Mouse (Mus musculus) CH12.LX (cell line): ENCODE measurements at regions not wholly inside any gene's neighbourhood (a gene's known extent, or its start where the extent isn't known, plus 50 kb on each side); places are given as distances from the start of the nearest gene placed in this dataset.
A peak's percentile ranks its signal among the peaks of the same experiment; 100 is the strongest.

ENCODE experiments used
- DNase-seq: peaks from one replicate; pipeline ENCODE4 v3.0.0-alpha.2; 2013; ENCODE audit errors: extremely low read depth
- H3K27ac ChIP-seq: 2 replicates; pipeline ENCODE4 v1.5.1; 2012; ENCODE audit warnings: low read depth, mild to moderate bottlenecking, control low read depth, moderate library complexity; ENCODE audit not compliant: insufficient read depth
- H3K27me3 ChIP-seq: replicated peaks from 2 replicates; pipeline ENCODE3; 2012; ENCODE audit warnings: inconsistent platforms
- H3K36me3 ChIP-seq, 2 experiments: replicated peaks in 1 of 2; 2 replicates each; pipeline versions ENCODE3 to v1.6.1; 2012; ENCODE audit warnings: inconsistent platforms in 1 of 2, low read length in 1 of 2, mild to moderate bottlenecking in 1 of 2, mixed read lengths in 1 of 2, moderate library complexity in 1 of 2; ENCODE audit not compliant: control insufficient read depth in 1 of 2, insufficient read depth in 1 of 2
- H3K4me1 ChIP-seq, 2 experiments: 2 replicates each; pipeline ENCODE4 v1.6.1; 2012; ENCODE audit warnings: inconsistent platforms in 1 of 2, moderate library complexity in 1 of 2; ENCODE audit not compliant: insufficient read depth in 2 of 2, control insufficient read depth in 1 of 2
- H3K4me2 ChIP-seq: 2 replicates; pipeline ENCODE4 v1.6.1; 2012; ENCODE audit warnings: low read depth, mild to moderate bottlenecking, control low read depth; ENCODE audit not compliant: poor library complexity, insufficient read depth, severe bottlenecking
- H3K4me3 ChIP-seq, 3 experiments: fragments of 150-350 bp in 1 of 3; sonication (generic) in 1 of 3; replicated peaks in 1 of 3; 2 replicates each; pipeline versions ENCODE3 to v1.5.1; 2011 to 2012; ENCODE audit warnings: low read depth in 2 of 3, low read length in 2 of 3, mild to moderate bottlenecking in 2 of 3, moderate library complexity in 2 of 3, control low read depth in 1 of 3, improper control_type of control experiment in 1 of 3, inconsistent platforms in 1 of 3, mixed read lengths in 1 of 3; ENCODE audit not compliant: poor library complexity in 1 of 3
- H3K79me2 ChIP-seq: replicated peaks from 2 replicates; pipeline ENCODE4 v1.6.1; 2012; ENCODE audit warnings: mild to moderate bottlenecking, moderate library complexity; ENCODE audit not compliant: control insufficient read depth, poor library complexity, insufficient read depth, severe bottlenecking; ENCODE audit errors: extremely low read depth
- H3K9ac ChIP-seq: 2 replicates; pipeline ENCODE4 v1.6.1; 2012; ENCODE audit warnings: low read depth, mild to moderate bottlenecking, control low read depth, moderate library complexity; ENCODE audit not compliant: insufficient read depth
- H3K9me3 ChIP-seq: replicated peaks from 2 replicates; pipeline ENCODE3; 2012; ENCODE audit warnings: low read length, inconsistent platforms, mixed read lengths
- BHLHE40 ChIP-seq: IDR thresholded peaks from 2 replicates; pipeline ENCODE4 v1.6.1; 2011; ENCODE audit warnings: mild to moderate bottlenecking, low read depth, low read length, improper control_type of control experiment
- CHD2 ChIP-seq: IDR thresholded peaks from 2 replicates; pipeline ENCODE4 v1.6.1; 2011; ENCODE audit warnings: low read length, improper control_type of control experiment
- CTCF ChIP-seq, 2 experiments: IDR thresholded peaks in 1 of 2; conservative IDR thresholded peaks in 1 of 2; 2 replicates each; pipeline ENCODE4 v1.5.1; 2011 to 2012; ENCODE audit warnings: low read depth in 2 of 2, low read length in 2 of 2, improper control_type of control experiment in 1 of 2, inconsistent platforms in 1 of 2, mild to moderate bottlenecking in 1 of 2, moderate library complexity in 1 of 2
- E2F4 ChIP-seq: IDR thresholded peaks from 2 replicates; pipeline ENCODE4 v1.6.1; 2011; ENCODE audit warnings: low read depth, low read length, improper control_type of control experiment; ENCODE audit not compliant: insufficient replicate concordance
- ELF1 ChIP-seq: IDR thresholded peaks from 2 replicates; pipeline ENCODE4 v1.6.1; 2014; ENCODE audit warnings: low read depth, mild to moderate bottlenecking, inconsistent platforms, low read length, improper control_type of control experiment
- EP300 ChIP-seq: IDR thresholded peaks from 2 replicates; pipeline ENCODE4 v1.6.1; 2011; ENCODE audit warnings: low read length, improper control_type of control experiment
- ETS1 ChIP-seq: conservative IDR thresholded peaks from 2 replicates; pipeline ENCODE4 v1.6.1; 2012; ENCODE audit warnings: low read depth, mild to moderate bottlenecking, inconsistent platforms, low read length, improper control_type of control experiment, moderate library complexity
- GABPA ChIP-seq: IDR thresholded peaks from 2 replicates; pipeline ENCODE4 v1.6.1; 2012; ENCODE audit warnings: low read depth, low read length, improper control_type of control experiment, inconsistent platforms; ENCODE audit not compliant: insufficient replicate concordance
- IRF4 ChIP-seq: IDR thresholded peaks from 2 replicates; pipeline ENCODE4 v1.6.1; 2014; ENCODE audit warnings: low read depth, mild to moderate bottlenecking, inconsistent platforms, low read length, improper control_type of control experiment
- JUND ChIP-seq: conservative IDR thresholded peaks from 2 replicates; pipeline ENCODE4 v1.6.1; 2011; ENCODE audit warnings: low read depth, low read length, improper control_type of control experiment
- MAFK ChIP-seq: IDR thresholded peaks from 2 replicates; pipeline ENCODE4 v1.6.1; 2011; ENCODE audit warnings: low read length, improper control_type of control experiment; ENCODE audit not compliant: insufficient replicate concordance
- MAZ ChIP-seq: IDR thresholded peaks from 2 replicates; pipeline ENCODE4 v1.6.1; 2012; ENCODE audit warnings: low read depth, mild to moderate bottlenecking, inconsistent platforms, low read length, improper control_type of control experiment, moderate library complexity
- MEF2A ChIP-seq: IDR thresholded peaks from 2 replicates; pipeline ENCODE4 v1.6.1; 2014; ENCODE audit warnings: low read depth, mild to moderate bottlenecking, inconsistent platforms, low read length, improper control_type of control experiment, borderline replicate concordance
- MXI1 ChIP-seq: IDR thresholded peaks from 2 replicates; pipeline ENCODE4 v1.6.1; 2011; ENCODE audit warnings: mild to moderate bottlenecking, low read depth, low read length, improper control_type of control experiment
- MYC ChIP-seq: IDR thresholded peaks from 2 replicates; pipeline ENCODE4 v1.6.1; 2011; ENCODE audit warnings: low read depth, mild to moderate bottlenecking, improper control_type of control experiment, low read length
- POLR2A ChIP-seq: IDR thresholded peaks from 2 replicates; pipeline ENCODE4 v1.6.1; 2011; ENCODE audit warnings: low read depth, mild to moderate bottlenecking, improper control_type of control experiment, low read length
- POLR2AphosphoS2 ChIP-seq: IDR thresholded peaks from 2 replicates; pipeline ENCODE4 v1.6.1; 2011; ENCODE audit warnings: low read depth, low read length, improper control_type of control experiment
- RAD21 ChIP-seq: IDR thresholded peaks from 2 replicates; pipeline ENCODE4 v1.6.1; 2011; ENCODE audit warnings: low read depth, mild to moderate bottlenecking, low read length, improper control_type of control experiment, moderate library complexity
- SMC3 ChIP-seq: IDR thresholded peaks from 2 replicates; pipeline ENCODE4 v1.6.1; 2011; ENCODE audit warnings: low read depth, low read length, improper control_type of control experiment
- TBP ChIP-seq: conservative IDR thresholded peaks from 2 replicates; pipeline ENCODE4 v1.6.1; 2011; ENCODE audit warnings: low read depth, low read length, improper control_type of control experiment
- USF1 ChIP-seq: IDR thresholded peaks from 2 replicates; pipeline ENCODE4 v1.6.1; 2014; ENCODE audit warnings: low read depth, mild to moderate bottlenecking, inconsistent platforms, low read length, improper control_type of control experiment
- USF2 ChIP-seq: conservative IDR thresholded peaks from 2 replicates; pipeline ENCODE4 v1.6.1; 2011; ENCODE audit warnings: low read depth, low read length, improper control_type of control experiment
- ZC3H11A ChIP-seq: IDR thresholded peaks from 2 replicates; pipeline ENCODE4 v1.6.1; 2012; ENCODE audit warnings: low read depth, mild to moderate bottlenecking, inconsistent platforms, low read length, improper control_type of control experiment
- dilution Hi-C: fragments of 300-500 bp; cut with MboI; formaldehyde crosslinking; loops from 2 replicates; pipeline ENCODE4 v1.14.3; 2020; ENCODE audit warnings: low sequenced_read_pairs; ENCODE audit not compliant: extremely low pct_unique_long_range_greater_than_20kb, extremely low pct_ligation_motif_present
- in situ Hi-C: fragments of 300-500 bp; cut with MboI; formaldehyde crosslinking; loops from 3 replicates; pipeline ENCODE4 v1.14.3; 2019; ENCODE audit warnings: low sequenced_read_pairs, low pct_ligation_motif_present, low pct_unique_long_range_greater_than_20kb, mixed read lengths

GRCm38 (mm10) chr13:102545845-102546615, 147.3 kb upstream of the Cd180 start:
- in situ Hi-C loops (no loop called here), dilution Hi-C loops (no loop called here)
- no peak for DNase-seq
- Histone ChIP-seq H3K79me2 (no peaks in the 10 kb centered on the region), H3K4me1 (peaks cover 3 to 12% of the 10 kb centered on the region in 2 experiments; a peak in 2 of 4 replicates), H3K9me3 (peaks cover 2% of the 10 kb centered on the region), H3K9ac (no peak overlapping the region)
- TF ChIP-seq USF2 (no peak), CTCF (conservative IDR thresholded peaks at IDR 0.05 in 1 of 2, IDR thresholded peaks at IDR 0.05 in 1 of 2; ENCODE audit: low read depth in 2 of 2, low read length in 2 of 2) (no peak), GABPA (no peak), JUND (no peak)
- TF ChIP-seq, all 38 proteins: peak for 0
- Histone ChIP-seq H3K36me3 (no peaks in the 10 kb centered on the region), H3K27me3 (peaks cover 5% of the 10 kb centered on the region), H3K27ac (no peak overlapping the region), H3K4me2 (no peak overlapping the region), H3K4me3 (no peak overlapping the region)

- dilution Hi-C loops: no loop called here
- in situ Hi-C loops: no loop called here
These were observed 145.1 kb upstream of the Cd180 start for GRCm38 (mm10) chr13:102548252-102548651.

GRCm38 (mm10) chr13:102566846-102567572, 126.3 kb upstream of the Cd180 start:
- H3K27ac ChIP-seq: no peak overlapping the region
- no peak overlapping the region for H3K4me3 ChIP-seq
- H3K9me3 ChIP-seq: no peaks in the 10 kb centered on the region
- no peaks in the 10 kb centered on the region for H3K27me3 ChIP-seq
- H3K4me1 ChIP-seq: no peaks in the 10 kb centered on the region
- H3K9ac ChIP-seq: no peak overlapping the region
- dilution Hi-C loops (no loop called here), in situ Hi-C loops (no loop called here)
- DNase-seq: no peak
- H3K36me3 ChIP-seq: no peaks in the 10 kb centered on the region
- H3K4me2 ChIP-seq: no peak overlapping the region
- no peaks in the 10 kb centered on the region for H3K79me2 ChIP-seq
- TF ChIP-seq GABPA: no peak
- TF ChIP-seq MYC: no peak
- TF ChIP-seq USF2: no peak
- no peak for TF ChIP-seq ETS1
- no peak for TF ChIP-seq ELF1
- no peak for TF ChIP-seq CHD2
- TF ChIP-seq BHLHE40: no peak
- no peak for TF ChIP-seq TBP
- TF ChIP-seq ZC3H11A: no peak
- TF ChIP-seq MAFK: no peak
- no peak for TF ChIP-seq IRF4
- no peak for TF ChIP-seq MEF2A

More at GRCm38 (mm10) chr13:102548252-102548651, 145.1 kb upstream of the Cd180 start:
- TF ChIP-seq USF2: no peak
- TF ChIP-seq MAZ: no peak
- TF ChIP-seq POLR2AphosphoS2: no peak
- no peak for TF ChIP-seq POLR2A
- no peak for TF ChIP-seq GABPA
- no peak for TF ChIP-seq SMC3
- no peak for TF ChIP-seq ZC3H11A
- no peak for TF ChIP-seq EP300
- no peak for TF ChIP-seq MEF2A
- TF ChIP-seq CHD2: no peak
- no peak for TF ChIP-seq USF1
- no peak for TF ChIP-seq IRF4
- no peak for TF ChIP-seq RAD21
- TF ChIP-seq E2F4: no peak
- TF ChIP-seq CTCF (conservative IDR thresholded peaks at IDR 0.05 in 1 of 2, IDR thresholded peaks at IDR 0.05 in 1 of 2; ENCODE audit: low read depth in 2 of 2, low read length in 2 of 2): no peak
- no peak for TF ChIP-seq MXI1
- TF ChIP-seq, all 38 proteins: peak for 0
- no peak overlapping the region for H3K4me2 ChIP-seq
- H3K9ac ChIP-seq: no peak overlapping the region
- H3K4me3 ChIP-seq: no peak overlapping the region
- H3K4me1 ChIP-seq: peaks cover 3 to 17% of the 10 kb centered on the region in 2 experiments; a peak in 2 of 4 replicates
- peaks cover 5% of the 10 kb centered on the region for H3K27me3 ChIP-seq
- no peak overlapping the region for H3K27ac ChIP-seq
- no peaks in the 10 kb centered on the region for H3K36me3 ChIP-seq
- peak; percentile 22 for DNase-seq
- H3K79me2 ChIP-seq: no peaks in the 10 kb centered on the region
- H3K9me3 ChIP-seq: no peaks in the 10 kb centered on the region
